Mouse (Mus musculus): ENCODE data around the gene Brap.

- TF ChIP-seq POLR2A (IDR thresholded peaks at IDR 0.05; ENCODE audit: control insufficient read depth, extremely low read depth, insufficient read depth, low read length, poor library complexity) (no peak), CTCF (IDR thresholded peaks at IDR 0.05; ENCODE audit: borderline replicate concordance, control insufficient read depth, extremely low read depth, insufficient read depth, low read length, poor library complexity) (no peak)
These were observed 4.6 kb downstream of the Brap start for GRCm38 (mm10) chr5:121664971-121665370.
